ENCODE assay signal across 9 mouse cellular contexts in the genomic region with DNA sequence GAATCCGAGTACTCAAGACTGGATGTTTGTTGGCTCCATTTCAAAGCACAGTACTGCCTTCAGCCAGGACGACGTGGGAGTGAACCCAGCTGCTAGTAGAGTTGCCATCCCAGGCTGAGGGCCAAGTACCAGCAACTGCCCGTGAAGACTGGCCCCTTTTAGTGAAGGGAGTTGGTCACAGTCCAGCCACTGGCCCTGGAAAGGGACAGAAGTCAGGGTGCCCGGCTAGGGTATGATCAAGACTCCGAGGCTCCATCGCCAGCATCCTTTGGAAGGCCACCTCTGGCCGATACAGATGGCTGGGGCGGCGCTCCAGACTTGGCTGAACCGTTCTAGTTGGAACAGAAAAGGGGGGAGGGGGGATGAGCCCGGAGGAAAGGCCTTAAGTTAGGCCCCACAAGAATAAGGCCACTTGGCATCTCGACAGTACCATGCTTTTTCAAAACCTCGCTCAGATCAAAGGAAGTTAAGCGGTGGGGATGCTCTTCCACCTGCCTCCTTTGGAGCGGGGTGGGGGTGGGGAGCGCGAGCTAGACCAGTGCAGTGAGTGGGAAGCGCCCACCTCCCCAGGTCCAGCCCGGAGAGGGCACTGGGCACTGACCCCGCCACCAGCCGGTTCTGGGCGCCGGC. TPM values are rescaled to one million over a fixed set of nuclear protein-coding genes. Genes with fewer than 3 reads are reported as not detected.
A peak's percentile ranks its signal among the peaks of the same experiment; 100 is the strongest.
DNase-seq lines count a peak whose midpoint lies in the region; ATAC-seq and TF ChIP-seq lines count a peak whose summit lies in the region.
"Had no signal": no experiment of that assay in that cellular context is flagged by ENCODE, and none has a peak within 500 bp of the region (broad histone marks: within the 10 kb centered on the region; RNA-seq: fewer than 3 reads in every experiment).

No protein-coding gene starts in this region.

- H3K4me3 ChIP-seq in embryonic fibroblast, embryonic 13.5 days (ENCODE audit: insufficient read depth, low read length), result peak overlapping the region; percentile 79
- H3K4me3 ChIP-seq in heart, embryonic 11.5 days (ENCODE audit: low read depth, low read length), result peak overlapping the region; percentile 92
- peak overlapping the region; percentile 98 for H3K4me3 ChIP-seq in kidney, embryonic 15.5 days (replicated peaks)
- peak overlapping the region; percentile 98 for H3K4me3 ChIP-seq in limb, embryonic 15.5 days
- H3K4me3 ChIP-seq in neural tube, embryonic 12.5 days, result peak overlapping the region; percentile 100

- no peak for TF ChIP-seq CTCF in embryonic fibroblast, embryonic 13.5 days (IDR thresholded peaks at IDR 0.05; ENCODE audit: borderline replicate concordance, insufficient read depth, low read length)

- peak; percentile 57 for DNase-seq in ES-CJ7 (ENCODE audit: low read depth, low spot score)
- DNase-seq in adrenal gland, postnatal 36 days, result peak; percentile 36 to 54

- ATAC-seq in heart, embryonic 11.5 days (replicated peaks; ENCODE audit: insufficient number of reproducible peaks, low FRiP score, low TSS enrichment), result peak; percentile 52
- peak; percentile 56 for ATAC-seq in kidney, embryonic 15.5 days (replicated peaks; ENCODE audit: low FRiP score)
- ATAC-seq in limb, embryonic 15.5 days (ENCODE audit: insufficient number of reproducible peaks, low FRiP score, low TSS enrichment, low read depth), result peak; percentile 36; the same call in 1 of the 2 replicates
- peak; percentile 67 for ATAC-seq in neural tube, embryonic 12.5 days (ENCODE audit: low FRiP score, low read depth)
- no peak for ATAC-seq in megakaryocyte progenitor cell, adult 5-6 weeks (replicated peaks; ENCODE audit: poor library complexity)

- H3K27ac ChIP-seq in embryonic fibroblast, embryonic 13.5 days (ENCODE audit: insufficient read depth, low read length), result peak overlapping the region; percentile 71
- H3K27ac ChIP-seq in heart, embryonic 11.5 days (ENCODE audit: low read depth, low read length), result peak overlapping the region; percentile 93
- H3K27ac ChIP-seq in kidney, embryonic 15.5 days, result peak overlapping the region; percentile 91
- H3K27ac ChIP-seq in limb, embryonic 15.5 days, result peak overlapping the region; percentile 93
- peak overlapping the region; percentile 95 for H3K27ac ChIP-seq in neural tube, embryonic 12.5 days

- peak overlapping the region; percentile 88 for H3K9ac ChIP-seq in heart, embryonic 11.5 days (ENCODE audit: low read depth, low read length)
- peak overlapping the region; percentile 87 for H3K9ac ChIP-seq in kidney, embryonic 15.5 days
- H3K9ac ChIP-seq in limb, embryonic 15.5 days, result peak overlapping the region; percentile 85
- peak overlapping the region; percentile 95 for H3K9ac ChIP-seq in neural tube, embryonic 12.5 days

- H3K4me1 ChIP-seq in embryonic fibroblast, embryonic 13.5 days (ENCODE audit: control insufficient read depth, insufficient read depth, low read length), result peaks cover 6% of the 10 kb centered on the region
- H3K4me1 ChIP-seq in heart, embryonic 11.5 days (ENCODE audit: control insufficient read depth, insufficient read depth, low read length), result peaks cover 11% of the 10 kb centered on the region
- H3K4me1 ChIP-seq in kidney, embryonic 15.5 days, result peaks cover 37% of the 10 kb centered on the region
- H3K4me1 ChIP-seq in limb, embryonic 15.5 days, result peaks cover 22% of the 10 kb centered on the region
- peaks cover 29% of the 10 kb centered on the region for H3K4me1 ChIP-seq in neural tube, embryonic 12.5 days

- H3K27me3 ChIP-seq in heart, embryonic 11.5 days (ENCODE audit: control insufficient read depth, insufficient read depth, low read length), result no peaks in the 10 kb centered on the region
- H3K27me3 ChIP-seq in kidney, embryonic 15.5 days, result no peaks in the 10 kb centered on the region
- H3K27me3 ChIP-seq in limb, embryonic 15.5 days, result no peaks in the 10 kb centered on the region
- no peaks in the 10 kb centered on the region for H3K27me3 ChIP-seq in neural tube, embryonic 12.5 days (replicated peaks)

- TF ChIP-seq POLR2A in embryonic fibroblast, embryonic 13.5 days (IDR thresholded peaks at IDR 0.05; ENCODE audit: low read depth, low read length), result peak; percentile 55

- H3K4me2 ChIP-seq in heart, embryonic 11.5 days, result peak overlapping the region; percentile 76
- peak overlapping the region; percentile 75 for H3K4me2 ChIP-seq in kidney, embryonic 15.5 days
- peak overlapping the region; percentile 84 for H3K4me2 ChIP-seq in limb, embryonic 15.5 days
- peak overlapping the region; percentile 71 for H3K4me2 ChIP-seq in neural tube, embryonic 12.5 days (replicated peaks)

- H3K36me3 ChIP-seq in heart, embryonic 11.5 days (ENCODE audit: control insufficient read depth, insufficient read depth, low read length), result no peaks in the 10 kb centered on the region
- peaks cover 24% of the 10 kb centered on the region for H3K36me3 ChIP-seq in kidney, embryonic 15.5 days
- peaks cover 32% of the 10 kb centered on the region for H3K36me3 ChIP-seq in limb, embryonic 15.5 days
- H3K36me3 ChIP-seq in neural tube, embryonic 12.5 days, result peaks cover 21% of the 10 kb centered on the region

- WGBS in heart, embryonic 11.5 days (ENCODE audit: insufficient replicate concordance), result 3% methylated on average over 24 of the region's 24 CpGs
- 2% methylated on average over 24 of the region's 24 CpGs for WGBS in kidney, embryonic 15.5 days
- WGBS in limb, embryonic 15.5 days, result 2% methylated on average over 24 of the region's 24 CpGs
- WGBS in neural tube, embryonic 12.5 days, result 2% methylated on average over 24 of the region's 24 CpGs

- no peaks in the 10 kb centered on the region for H3K9me3 ChIP-seq in heart, embryonic 11.5 days (replicated peaks; ENCODE audit: control insufficient read depth, low read length)
- H3K9me3 ChIP-seq in kidney, embryonic 15.5 days (replicated peaks), result no peaks in the 10 kb centered on the region
- H3K9me3 ChIP-seq in limb, embryonic 15.5 days, result no peaks in the 10 kb centered on the region
- no peaks in the 10 kb centered on the region for H3K9me3 ChIP-seq in neural tube, embryonic 12.5 days

RNA-seq across cellular contexts. Expression of a gene that starts 0.7 kb away (rescaled TPM):
- total RNA-seq in adrenal gland, postnatal 36 days (2021), result 10 to 100 TPM; 47.0 to 50.6 TPM
- polyA plus RNA-seq in embryonic fibroblast, embryonic 13.5 days (2011; ENCODE audit: insufficient read length, low read depth, missing spikeins), result 26.2 and 32.8 TPM in 2 replicates
- 25.4 and 28.0 TPM in 2 replicates for polyA plus RNA-seq in heart, embryonic 11.5 days (2014; fragmentation: Nextera tagmentation; extraction: Ambion mirVana)
- polyA plus RNA-seq in kidney, embryonic 15.5 days (2015; fragmentation: Nextera tagmentation; extraction: Ambion mirVana), result 35.0 and 42.5 TPM in 2 replicates
- 32.1 and 40.1 TPM in 2 replicates for polyA plus RNA-seq in limb, embryonic 15.5 days (2015; fragmentation: Nextera tagmentation; extraction: Ambion mirVana)
- polyA plus RNA-seq in neural tube, embryonic 12.5 days (2016; fragmentation: Nextera tagmentation; extraction: Ambion mirVana), result 56.4 and 56.5 TPM in 2 replicates
- 56.7 and 58.5 TPM in 2 replicates for total RNA-seq in megakaryocyte progenitor cell, adult 5-6 weeks (2015)
- total RNA-seq in megakaryocyte progenitor cell, adult 5-6 weeks (2017), result 22.7 and 32.8 TPM in 2 replicates

RNA-seq across cellular contexts. Expression of a gene that starts 1.2 kb away (rescaled TPM):
- 10 to 100 TPM; 43.4 to 49.2 TPM for total RNA-seq in adrenal gland, postnatal 36 days (2021)
- polyA plus RNA-seq in embryonic fibroblast, embryonic 13.5 days (2011; ENCODE audit: insufficient read length, low read depth, missing spikeins), result 23.9 and 26.0 TPM in 2 replicates
- polyA plus RNA-seq in heart, embryonic 11.5 days (2014; fragmentation: Nextera tagmentation; extraction: Ambion mirVana), result 41.4 and 46.3 TPM in 2 replicates
- 46.9 and 50.3 TPM in 2 replicates for polyA plus RNA-seq in kidney, embryonic 15.5 days (2015; fragmentation: Nextera tagmentation; extraction: Ambion mirVana)
- 51.9 and 55.7 TPM in 2 replicates for polyA plus RNA-seq in limb, embryonic 15.5 days (2015; fragmentation: Nextera tagmentation; extraction: Ambion mirVana)
- 71.6 and 77.6 TPM in 2 replicates for polyA plus RNA-seq in neural tube, embryonic 12.5 days (2016; fragmentation: Nextera tagmentation; extraction: Ambion mirVana)
- 4.4 and 6.7 TPM in 2 replicates for total RNA-seq in megakaryocyte progenitor cell, adult 5-6 weeks (2015)
- total RNA-seq in megakaryocyte progenitor cell, adult 5-6 weeks (2017), result 4.0 and 6.3 TPM in 2 replicates

RNA-seq across cellular contexts. Expression of a gene that starts 12.2 kb away (rescaled TPM):
- 1 to 10 TPM; 3.8 to 4.4 TPM for total RNA-seq in adrenal gland, postnatal 36 days (2021)
- polyA plus RNA-seq in embryonic fibroblast, embryonic 13.5 days (2011; ENCODE audit: insufficient read length, low read depth, missing spikeins), result 0.18 and 0.44 TPM in 2 replicates
- 0.13 and 0.21 TPM in 2 replicates for polyA plus RNA-seq in heart, embryonic 11.5 days (2014; fragmentation: Nextera tagmentation; extraction: Ambion mirVana)
- polyA plus RNA-seq in kidney, embryonic 15.5 days (2015; fragmentation: Nextera tagmentation; extraction: Ambion mirVana), result 0.49 and 0.71 TPM in 2 replicates
- polyA plus RNA-seq in limb, embryonic 15.5 days (2015; fragmentation: Nextera tagmentation; extraction: Ambion mirVana), result 0.25 and 0.52 TPM in 2 replicates
- 8.2 and 10.3 TPM in 2 replicates for polyA plus RNA-seq in neural tube, embryonic 12.5 days (2016; fragmentation: Nextera tagmentation; extraction: Ambion mirVana)
- 0.07 TPM in 1 of 2 replicates, not detected in the other for total RNA-seq in megakaryocyte progenitor cell, adult 5-6 weeks (2015)
- 0.14 and 0.17 TPM in 2 replicates for total RNA-seq in megakaryocyte progenitor cell, adult 5-6 weeks (2017)
- total RNA-seq: hematopoietic stem cell, adult 5-6 weeks had no signal

RNA-seq across cellular contexts. Expression of a gene that starts 31.0 kb away (rescaled TPM):
- total RNA-seq in adrenal gland, postnatal 36 days (2021), result 1 to 10 TPM; 2.4 to 3.3 TPM
- polyA plus RNA-seq in embryonic fibroblast, embryonic 13.5 days (2011; ENCODE audit: insufficient read length, low read depth, missing spikeins), result not detected in 2 replicates
- not detected in 2 replicates for polyA plus RNA-seq in heart, embryonic 11.5 days (2014; fragmentation: Nextera tagmentation; extraction: Ambion mirVana)
- polyA plus RNA-seq in kidney, embryonic 15.5 days (2015; fragmentation: Nextera tagmentation; extraction: Ambion mirVana), result 0.10 and 0.21 TPM in 2 replicates
- 0.05 and 0.08 TPM in 2 replicates for polyA plus RNA-seq in limb, embryonic 15.5 days (2015; fragmentation: Nextera tagmentation; extraction: Ambion mirVana)
- 6.3 and 6.6 TPM in 2 replicates for polyA plus RNA-seq in neural tube, embryonic 12.5 days (2016; fragmentation: Nextera tagmentation; extraction: Ambion mirVana)
- not detected in 2 replicates for total RNA-seq in megakaryocyte progenitor cell, adult 5-6 weeks (2015)
- not detected in 2 replicates for total RNA-seq in megakaryocyte progenitor cell, adult 5-6 weeks (2017)
- total RNA-seq: hematopoietic stem cell, adult 5-6 weeks had no signal

RNA-seq across cellular contexts. Expression of a gene that starts 47.8 kb away (rescaled TPM):
- 10 to 100 TPM; 21.7 to 26.6 TPM for total RNA-seq in adrenal gland, postnatal 36 days (2021)
- polyA plus RNA-seq in embryonic fibroblast, embryonic 13.5 days (2011; ENCODE audit: insufficient read length, low read depth, missing spikeins), result 16.4 and 19.0 TPM in 2 replicates
- polyA plus RNA-seq in heart, embryonic 11.5 days (2014; fragmentation: Nextera tagmentation; extraction: Ambion mirVana), result 11.0 and 13.5 TPM in 2 replicates
- 14.2 and 15.5 TPM in 2 replicates for polyA plus RNA-seq in kidney, embryonic 15.5 days (2015; fragmentation: Nextera tagmentation; extraction: Ambion mirVana)
- polyA plus RNA-seq in limb, embryonic 15.5 days (2015; fragmentation: Nextera tagmentation; extraction: Ambion mirVana), result 10.7 and 12.4 TPM in 2 replicates
- 12.9 and 14.2 TPM in 2 replicates for polyA plus RNA-seq in neural tube, embryonic 12.5 days (2016; fragmentation: Nextera tagmentation; extraction: Ambion mirVana)
- total RNA-seq in megakaryocyte progenitor cell, adult 5-6 weeks (2015), result 30.0 and 43.0 TPM in 2 replicates
- 27.8 and 35.8 TPM in 2 replicates for total RNA-seq in megakaryocyte progenitor cell, adult 5-6 weeks (2017)
